Mouse (Mus musculus): Measurements from ENCODE around the gene Cd59a.

DNA sequence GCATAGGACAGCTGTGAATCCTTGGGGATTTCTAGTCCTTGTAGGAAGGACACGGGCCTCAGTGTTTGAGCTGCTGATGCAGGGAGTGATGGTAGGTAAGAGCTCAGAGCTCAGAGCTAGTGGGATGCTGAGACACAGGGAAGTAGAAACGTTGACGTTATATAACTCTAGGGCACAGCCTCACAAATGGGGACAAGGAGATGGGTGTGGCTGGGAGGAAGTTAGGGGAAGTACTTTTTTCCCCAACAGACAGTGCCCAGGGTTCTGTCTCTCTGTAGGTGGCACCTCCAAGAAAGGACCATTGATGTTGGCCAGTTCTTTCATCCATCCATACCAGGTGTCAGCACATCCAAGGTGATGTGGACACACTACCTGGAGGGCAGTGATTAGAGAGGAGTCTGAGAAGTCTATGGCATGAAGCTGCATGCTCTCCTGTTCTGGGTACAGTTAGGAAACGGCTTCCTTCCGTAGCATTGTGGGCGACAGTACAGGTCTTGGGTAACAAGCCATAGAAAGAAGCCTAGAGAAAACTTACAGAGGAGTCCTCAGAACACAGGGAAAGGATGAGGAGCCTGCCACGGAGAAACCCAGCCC is 36.8 kb downstream of the Cd59a start:
- no peak for TF ChIP-seq CTCF (IDR thresholded peaks at IDR 0.05; ENCODE audit: low read depth)
- TF ChIP-seq EP300 (optimal IDR thresholded peaks at IDR 0.05) = no peak

All from stomach, postnatal 0 days (tissue).